8 mouse cellular contexts compared by ENCODE assay signal in genomic region chr16:95990462-95991121, GRCm38 (mm10). TPM values are rescaled to one million over a fixed set of nuclear protein-coding genes. Genes with fewer than 3 reads are reported as not detected.
DNase-seq lines count a peak whose midpoint lies in the region; ATAC-seq and TF ChIP-seq lines count a peak whose summit lies in the region.

Psmg1 (minus strand) TSS chr16:95990960.

- peak within 1 kb of the TSS; percentile 81 for H3K9ac ChIP-seq in heart, embryonic 11.5 days (ENCODE audit: low read depth, low read length)
- peak within 1 kb of the TSS; percentile 89 for H3K9ac ChIP-seq in kidney, embryonic 16.5 days (replicated peaks; ENCODE audit: low read length)
- H3K9ac ChIP-seq in liver, adult 2 months (ENCODE audit: low read depth, low read length) = peak within 1 kb of the TSS; percentile 97

- H3K4me2 ChIP-seq in heart, embryonic 11.5 days = peak within 1 kb of the TSS; percentile 77
- peak within 1 kb of the TSS; percentile 81 for H3K4me2 ChIP-seq in kidney, embryonic 16.5 days (replicated peaks; ENCODE audit: low read depth, low read length)
- peak within 1 kb of the TSS; percentile 90 for H3K4me2 ChIP-seq in myocyte (ENCODE audit: low read depth)

- peaks cover 8% of the 10 kb centered on the region for H3K4me1 ChIP-seq in heart, embryonic 11.5 days (ENCODE audit: control insufficient read depth, insufficient read depth, low read length)
- peaks cover 12% of the 10 kb centered on the region for H3K4me1 ChIP-seq in kidney, embryonic 16.5 days (ENCODE audit: insufficient read depth, low read length)
- peaks cover 3% of the 10 kb centered on the region for H3K4me1 ChIP-seq in liver, adult 2 months (ENCODE audit: control insufficient read depth, insufficient read depth, low read length)

- H3K4me3 ChIP-seq in heart, embryonic 11.5 days (ENCODE audit: low read depth, low read length) = peak within 1 kb of the TSS; percentile 77
- peak within 1 kb of the TSS; percentile 79 for H3K4me3 ChIP-seq in kidney, embryonic 16.5 days (ENCODE audit: low read length)
- H3K4me3 ChIP-seq in liver, adult 2 months (ENCODE audit: insufficient read depth, low read depth, low read length) = peak within 1 kb of the TSS; percentile 99
- peak within 1 kb of the TSS; percentile 46 for H3K4me3 ChIP-seq in myocyte

- no peaks in the 10 kb centered on the region for H3K9me3 ChIP-seq in heart, embryonic 11.5 days (replicated peaks; ENCODE audit: control insufficient read depth, low read length)
- no peaks in the 10 kb centered on the region for H3K9me3 ChIP-seq in kidney, embryonic 16.5 days (ENCODE audit: low read length)

- H3K79me2 ChIP-seq in liver, adult 2 months (ENCODE audit: control insufficient read depth, insufficient read depth, low read length) = no peaks in the 10 kb centered on the region
- H3K79me2 ChIP-seq in myocyte (ENCODE audit: control insufficient read depth, insufficient read depth) = no peaks in the 10 kb centered on the region

- peak; percentile 94 for ATAC-seq in erythroblast, adult 5-6 weeks (replicated peaks; ENCODE audit: low FRiP score, poor library complexity, severe bottlenecking)
- ATAC-seq in heart, embryonic 11.5 days (replicated peaks; ENCODE audit: insufficient number of reproducible peaks, low FRiP score, low TSS enrichment) = peak; percentile 91
- peak; percentile 95 for ATAC-seq in kidney, embryonic 16.5 days (ENCODE audit: low FRiP score, low TSS enrichment)

- H3K27me3 ChIP-seq in heart, embryonic 11.5 days (ENCODE audit: control insufficient read depth, insufficient read depth, low read length) = no peaks in the 10 kb centered on the region
- no peaks in the 10 kb centered on the region for H3K27me3 ChIP-seq in kidney, embryonic 16.5 days (ENCODE audit: insufficient read depth, low read length)
- no peaks in the 10 kb centered on the region for H3K27me3 ChIP-seq in liver, adult 2 months (ENCODE audit: control insufficient read depth, insufficient read depth, low read length)
- H3K27me3 ChIP-seq in myocyte (ENCODE audit: control insufficient read depth, insufficient read depth, insufficient read length) = no peaks in the 10 kb centered on the region
- no peaks in the 10 kb centered on the region for H3K27me3 ChIP-seq in splenic B cell, adult 2 months (ENCODE audit: control insufficient read depth, insufficient read depth, low read length, poor library complexity, severe bottlenecking)

- peak; percentile 99 to 100 for DNase-seq in B cell, adult 2 months
- DNase-seq in brain, adult 2 months (ENCODE audit: low read depth, low spot score) = peak; percentile 96
- peak; percentile 66 for DNase-seq in liver, adult 2 months (ENCODE audit: extremely low read depth, low read depth, low spot score)
- DNase-seq in splenic B cell, adult 2 months (ENCODE audit: low read depth, low spot score) = peak; percentile 96

- no peak; the same call in 1 of the 2 replicates for TF ChIP-seq CTCF in liver, adult 2 months (IDR thresholded peaks at IDR 0.05; ENCODE audit: low read depth, low read length)

- peak; percentile 85 for TF ChIP-seq POLR2A in liver, adult 2 months (IDR thresholded peaks at IDR 0.05; ENCODE audit: extremely low read depth, insufficient read depth, low read length)
- TF ChIP-seq POLR2A in myocyte (IDR thresholded peaks at IDR 0.05; ENCODE audit: insufficient read length, low read depth) = peak; percentile 98

- H3ac ChIP-seq in myocyte (ENCODE audit: control insufficient read depth, insufficient read length) = peak within 1 kb of the TSS; percentile 85

- H3K36me3 ChIP-seq in heart, embryonic 11.5 days (ENCODE audit: control insufficient read depth, insufficient read depth, low read length) = peaks cover 10% of the 10 kb centered on the region; the same call in 1 of the 2 replicates
- H3K36me3 ChIP-seq in kidney, embryonic 16.5 days (ENCODE audit: insufficient read depth, low read length) = peaks cover 28% of the 10 kb centered on the region
- peaks cover 20% of the 10 kb centered on the region; the same call in 1 of the 2 replicates for H3K36me3 ChIP-seq in liver, adult 2 months (ENCODE audit: control insufficient read depth, insufficient read depth, low read length)
- H3K36me3 ChIP-seq in myocyte (ENCODE audit: control insufficient read depth, insufficient read depth) = peaks cover 7% of the 10 kb centered on the region
- H3K36me3 ChIP-seq in splenic B cell, adult 2 months (ENCODE audit: control insufficient read depth, insufficient read depth, low read length, poor library complexity, severe bottlenecking) = peaks cover 3% of the 10 kb centered on the region; the same call in 1 of the 2 replicates

- under 1% methylated on average over 62 of the region's 62 CpGs for WGBS in heart, embryonic 11.5 days (ENCODE audit: insufficient replicate concordance)
- WGBS in kidney, embryonic 16.5 days = under 1% methylated on average over 54 of the region's 62 CpGs
- WGBS in liver, adult 2 months = under 1% methylated on average over 60 of the region's 62 CpGs

- H3K27ac ChIP-seq in heart, embryonic 11.5 days (ENCODE audit: low read depth, low read length) = peak within 1 kb of the TSS; percentile 75
- peak within 1 kb of the TSS; percentile 87 for H3K27ac ChIP-seq in kidney, embryonic 16.5 days (ENCODE audit: low read length)
- H3K27ac ChIP-seq in liver, adult 2 months (replicated peaks; ENCODE audit: insufficient read depth, low read depth, low read length) = peak within 1 kb of the TSS; percentile 91

TF ChIP-seq in myocyte, 11 proteins besides CTCF, POLR2A, EP300 and RAD21:
- TF ChIP-seq REST (IDR thresholded peaks at IDR 0.05; ENCODE audit: insufficient read depth, insufficient read length) = peak; percentile 38
- TF ChIP-seq MYOG (IDR thresholded peaks at IDR 0.05; ENCODE audit: control insufficient read depth in 1 of 3, insufficient read depth in 1 of 3, insufficient read length in 2 of 3, low read depth in 2 of 3) = peak in 1 of 3 experiments; percentile 1
- TF ChIP-seq E2F4 (IDR thresholded peaks at IDR 0.05; ENCODE audit: insufficient read depth) = no peak
- TF ChIP-seq USF1 (IDR thresholded peaks at IDR 0.05; ENCODE audit: low read depth) = no peak
- peak; percentile 97 for TF ChIP-seq POLR2AphosphoS2 (IDR thresholded peaks at IDR 0.05; ENCODE audit: insufficient read length, low read depth)
- peak; percentile 4 for TF ChIP-seq MAX (IDR thresholded peaks at IDR 0.05; ENCODE audit: low read depth)
- TF ChIP-seq MYOD1 (IDR thresholded peaks at IDR 0.05; ENCODE audit: control insufficient read depth in 1 of 3, insufficient read length in 2 of 3, low read depth in 2 of 3) = peak in 1 of 3 experiments; percentile 5
TF ChIP-seq in myocyte: peak in this region for 5.

RNA-seq across cellular contexts. Expression of gene Psmg1, which starts in this region (rescaled TPM):
- 12.3 and 21.3 TPM in 2 replicates for total RNA-seq in erythroblast, adult 5-6 weeks (2015; ENCODE audit: low replicate concordance)
- 5.1 and 10.3 TPM in 2 replicates for total RNA-seq in erythroblast, adult 5-6 weeks (2017; ENCODE audit: low replicate concordance)
- polyA plus RNA-seq in heart, embryonic 11.5 days (2014; fragmentation: Nextera tagmentation; extraction: Ambion mirVana) = 76.5 and 83.1 TPM in 2 replicates
- 73.3 and 88.6 TPM in 2 replicates for polyA plus RNA-seq in kidney, embryonic 16.5 days (2015; fragmentation: Nextera tagmentation; extraction: Ambion mirVana)
- total RNA-seq in liver, adult 2 months (2014; rRNA removed) = 39.2 and 42.5 TPM in 2 replicates
- polyA plus RNA-seq in liver, adult 2 months (2012; rRNA removed) = 21.4 and 23.8 TPM in 2 replicates
- 38.5 TPM for polyA plus RNA-seq in myocyte (2012; fragmentation: generic; extraction: Trizol)

Comparison
In these comparisons a context has a peak if more than half of its experiments do, and no peak if none do; other contexts are left out.
1. Peak in every context shown above with its lines: DNase-seq, ATAC-seq, H3K4me3 ChIP-seq and H3K27ac ChIP-seq.
2. H3K4me3 ChIP-seq: peak in every context shown above with its lines; median percentile 99 in liver, adult 2 months; 79 in kidney, embryonic 16.5 days; 77 in heart, embryonic 11.5 days; 46 in myocyte.